Mouse (Mus musculus) erythroblast, embryonic 14.5 days (primary cell): ENCODE results near the gene Necab3.

Experiments used
- GATA1 ChIP-seq: IDR thresholded peaks from 2 replicates; pipeline ENCODE4 v1.6.1; 2012; ENCODE audit warnings: low read length, inconsistent platforms, mixed read lengths
- TAL1 ChIP-seq: IDR thresholded peaks from 3 replicates; pipeline ENCODE4 v1.6.1; 2012; ENCODE audit warnings: low read length, inconsistent platforms, mixed read lengths

- TF ChIP-seq TAL1 (no peak), GATA1 (no peak)
Observed at GRCm38 (mm10) chr2:154498571-154498970, 60.1 kb downstream of the Necab3 start.
